Mouse (Mus musculus) B cell, adult 67 days (primary cell): ENCODE results near the gene Pwp1. TPM values are rescaled to one million over a fixed set of nuclear protein-coding genes. Genes with fewer than 3 reads are reported as not detected.

Experiments
- total RNA-seq, 2 experiments: library from RNA; stranded (reverse); gene quantifications; 4 replicates each; pipeline ENCODE4 v1.2.4; 2023

Pwp1 gene
- total RNA-seq, result 10 to 100 TPM; 27.2 to 29.0 TPM

GRCm38 (mm10) chr10:85829085-85829853, at the start of gene Pwp1:
Gene Pwp1 (plus strand): TSS chr10:85829494.

GRCm38 (mm10) chr10:85916498-85917309, 87.4 kb downstream of the Pwp1 start, which contains the start of gene Prdm4:
Gene Prdm4 (minus strand): TSS chr10:85917142.

GRCm38 (mm10) chr10:85927676-85928445, 98.6 kb downstream of the Pwp1 start, which contains the start of gene Ascl4:
Gene Ascl4 (plus strand): TSS chr10:85927681.

Other genes with a start within 250 kb of the Pwp1 start
- 10 to 100 TPM; 58.7 to 69.1 TPM for gene Prdm4, start 87.6 kb downstream of the Pwp1 start, total RNA-seq
- gene Ascl4, start 98.2 kb downstream of the Pwp1 start, total RNA-seq, result not detected
- gene Rtcb, start 128.3 kb downstream of the Pwp1 start, total RNA-seq, result 100 to 1,000 TPM; 109 to 110 TPM
- not detected for gene Bpifc, start 182.4 kb downstream of the Pwp1 start, total RNA-seq
- gene Fbxo7, start 192.5 kb downstream of the Pwp1 start, total RNA-seq, result 10 to 100 TPM; 45.5 to 46.0 TPM